Mouse (Mus musculus) lung, adult 2 months (tissue): ENCODE results near the gene Spaca4.

Experiments
- CTCF ChIP-seq: fragments of 200-500 bp; IDR thresholded peaks from 2 replicates; pipeline ENCODE4 v1.5.1; 2011; ENCODE audit warnings: mild to moderate bottlenecking, low read length, control low read depth; ENCODE audit not compliant: insufficient read depth
- POLR2A ChIP-seq: fragments of 200-500 bp; IDR thresholded peaks from 2 replicates; pipeline ENCODE4 v1.6.1; 2011; ENCODE audit warnings: low read depth, mild to moderate bottlenecking, control low read depth, low read length, borderline replicate concordance; ENCODE audit errors: extremely low read depth

GRCm38 (mm10) chr7:45775237-45775636 lies 49.6 kb upstream of the Spaca4 start:
- TF ChIP-seq POLR2A, result no peak
- no peak for TF ChIP-seq CTCF
